Mouse (Mus musculus): ENCODE results near the gene Cyp4f17. TPM values are rescaled to one million over a fixed set of nuclear protein-coding genes. Genes with fewer than 3 reads are reported as not detected.
"Not testable (repeated sequence)": the region's sequence is repeated elsewhere in the genome, so short reads cannot be mapped to it uniquely, and the experiment has no call there.

The Cyp4f17 gene
- 1 to 10 TPM; 1.5 to 3.0 TPM for total RNA-seq (2021)
- long read RNA-seq, experiment 1, partial matches to known transcripts, result 0 of 1 reads
- long read RNA-seq, experiment 1, other reads (novel, unspliced or antisense), result 1 of 1 reads
- long read RNA-seq, experiment 2, partial matches to known transcripts, result 0 of 4 reads
- long read RNA-seq, experiment 2, other reads (novel, unspliced or antisense), result 4 of 4 reads

DNA sequence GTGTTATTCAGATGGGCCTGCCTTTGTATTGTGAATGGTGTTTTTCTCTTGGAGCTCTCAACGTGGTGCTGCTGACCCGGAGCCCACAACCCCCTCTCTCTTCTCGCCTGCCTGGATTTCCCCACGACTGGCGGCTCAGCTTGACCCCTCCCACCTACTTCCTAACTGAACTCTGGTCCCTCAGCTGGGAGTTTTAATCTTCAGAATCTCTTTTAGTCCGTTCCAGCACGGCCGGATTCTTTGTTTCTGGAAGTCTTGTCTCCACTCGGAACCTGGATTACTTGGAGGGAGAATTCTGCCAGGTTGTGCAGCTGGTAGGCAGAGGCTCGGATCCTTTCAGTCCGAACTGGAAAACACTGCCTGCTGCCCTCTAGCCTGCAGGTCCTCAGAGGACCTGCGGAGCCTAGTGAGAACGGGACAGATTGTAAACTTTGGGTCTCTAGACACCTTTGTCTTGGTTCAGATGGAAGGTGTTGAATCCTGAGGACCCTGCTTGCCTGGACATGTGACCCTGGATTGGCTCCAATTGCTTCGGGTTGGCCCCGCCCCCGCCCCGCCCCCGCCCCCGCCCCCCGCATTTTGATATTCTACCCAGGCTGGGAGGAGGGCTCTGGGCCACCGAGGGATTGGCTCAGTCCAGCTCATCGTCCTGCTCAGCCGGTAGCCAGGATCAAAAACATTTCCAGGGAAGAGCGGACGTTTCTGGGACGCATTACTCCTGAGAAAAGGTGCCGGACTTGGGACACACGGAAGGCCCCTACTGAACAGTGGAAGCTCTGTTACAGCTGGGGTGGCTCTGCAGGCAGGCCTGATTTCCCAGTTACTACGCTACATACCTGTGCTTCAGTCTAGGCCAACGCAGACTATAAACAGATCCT, at the start of gene Cyp4f17:
Cyp4f17 (plus strand) TSS at position 200 of the 878 bp plus-strand sequence.
- DNase-seq, result peak; percentile 19 to 30
- intact Hi-C loops (cut with DNase I), result no loop called here

DNA sequence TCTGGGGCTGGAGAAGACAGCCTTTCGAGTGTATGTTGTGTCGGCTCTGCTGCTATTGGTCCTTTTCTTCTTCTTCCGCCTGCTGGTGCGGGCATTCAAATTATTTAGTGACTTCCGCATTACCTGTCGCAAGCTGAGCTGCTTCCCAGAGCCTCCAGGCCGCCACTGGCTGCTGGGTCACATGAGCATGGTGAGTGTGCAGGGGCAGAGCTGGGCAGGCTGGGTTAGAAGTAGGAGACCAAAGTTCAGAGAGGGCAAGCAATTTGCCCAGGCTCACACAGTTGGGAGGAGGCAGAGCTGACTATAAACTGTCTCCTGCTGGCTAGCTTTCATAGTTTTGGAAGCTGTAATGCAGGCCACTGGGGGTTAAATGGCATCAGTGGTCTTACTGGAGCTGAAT, 37.4 kb upstream of the Cyp4f17 start:
- DNase-seq, result no peak
- intact Hi-C loops (cut with DNase I), result no loop called here

DNA sequence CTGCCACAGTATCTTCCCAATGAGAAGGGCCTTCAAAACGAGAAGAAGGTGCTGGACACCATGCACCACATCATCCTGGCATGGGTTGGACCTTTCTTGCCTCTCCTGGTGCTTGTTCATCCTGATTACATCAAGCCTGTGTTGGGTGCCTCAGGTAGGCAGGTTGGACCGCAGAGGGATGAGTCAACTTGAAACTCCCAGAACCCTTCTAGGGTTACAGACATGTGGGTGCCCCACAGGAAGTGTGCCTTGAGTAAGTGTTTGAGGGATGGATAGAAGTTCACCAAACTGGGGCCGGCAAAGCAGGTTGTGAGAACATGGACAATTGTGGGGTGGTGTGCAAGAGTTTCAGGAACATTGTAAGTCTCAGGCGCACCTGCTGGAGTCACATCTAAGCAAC, 35.1 kb upstream of the Cyp4f17 start:
- DNase-seq, result no peak
- intact Hi-C loops (cut with DNase I), result no loop called here

DNA sequence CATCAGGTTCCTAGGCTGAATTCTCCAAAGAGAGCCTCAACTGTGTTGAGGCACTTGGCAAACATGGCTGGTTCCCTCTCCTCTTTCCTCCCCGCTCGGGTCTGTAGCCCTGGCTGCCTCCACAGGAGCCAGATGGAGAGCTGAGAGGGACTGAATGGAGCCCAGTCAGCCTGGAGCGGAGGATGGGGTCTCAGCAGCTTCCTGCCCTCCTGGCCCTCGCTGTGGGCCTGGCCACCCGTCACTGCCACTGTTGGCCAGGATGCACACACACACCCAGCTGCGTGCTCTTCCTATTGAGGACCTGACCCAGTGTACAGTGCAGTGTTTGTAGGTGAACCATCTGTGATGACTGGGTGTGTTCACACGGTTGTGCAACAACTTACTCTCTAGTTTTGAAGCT, 33.7 kb upstream of the Cyp4f17 start:
- no peak for DNase-seq
- intact Hi-C loops (cut with DNase I), result no loop called here

DNA sequence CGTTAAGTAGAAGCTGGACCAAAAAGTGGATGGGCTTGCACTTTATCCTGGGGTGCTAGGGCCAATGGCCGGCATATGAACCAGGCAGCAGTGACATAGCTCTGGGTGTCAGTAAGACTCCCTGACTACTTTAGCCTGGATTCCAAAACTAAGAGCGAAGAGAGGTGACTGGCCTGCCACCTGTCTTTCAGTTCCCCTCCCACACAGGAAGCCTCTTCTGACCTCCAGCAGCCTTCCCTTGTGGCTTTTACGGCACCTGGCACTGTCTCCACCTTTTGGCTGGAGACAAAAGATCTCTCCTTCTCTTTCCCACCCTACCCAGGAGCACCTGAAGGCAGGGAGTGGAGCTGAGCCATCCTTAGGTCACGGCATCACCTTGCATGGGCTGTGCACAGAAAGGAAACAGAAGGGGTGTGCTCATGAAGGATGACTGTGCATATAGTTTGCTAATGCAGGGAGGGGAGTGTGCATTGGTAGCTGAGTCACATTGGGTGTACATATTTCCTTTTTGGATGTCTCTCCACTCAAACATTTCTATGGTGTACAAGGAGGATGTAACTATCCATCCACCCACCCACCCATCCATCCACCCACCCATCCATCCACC, 30.8 kb upstream of the Cyp4f17 start:
- intact Hi-C loops (cut with DNase I), result no loop called here
- DNase-seq, result no peak

DNA sequence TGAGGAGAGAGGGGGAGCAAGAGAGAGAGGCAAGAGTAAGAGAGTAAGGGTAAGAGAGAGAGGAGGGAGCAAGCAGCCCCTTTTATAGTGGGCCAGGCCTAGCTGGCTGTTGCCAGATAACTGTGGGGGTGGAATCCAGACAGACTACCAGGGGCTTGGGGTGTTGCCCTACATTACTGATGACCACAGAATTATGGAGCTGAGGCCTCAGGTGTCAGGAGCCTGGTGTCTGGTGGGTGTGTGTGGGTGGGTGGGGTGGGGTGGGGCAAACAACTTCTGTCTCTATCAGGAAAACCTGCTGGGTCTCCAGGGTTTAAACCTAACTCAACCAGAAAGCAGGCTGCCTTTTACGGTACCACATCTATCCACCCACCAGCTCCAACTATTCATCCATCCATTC, 28.6 kb upstream of the Cyp4f17 start:
- no peak for DNase-seq
- intact Hi-C loops (cut with DNase I), result no loop called here

DNA sequence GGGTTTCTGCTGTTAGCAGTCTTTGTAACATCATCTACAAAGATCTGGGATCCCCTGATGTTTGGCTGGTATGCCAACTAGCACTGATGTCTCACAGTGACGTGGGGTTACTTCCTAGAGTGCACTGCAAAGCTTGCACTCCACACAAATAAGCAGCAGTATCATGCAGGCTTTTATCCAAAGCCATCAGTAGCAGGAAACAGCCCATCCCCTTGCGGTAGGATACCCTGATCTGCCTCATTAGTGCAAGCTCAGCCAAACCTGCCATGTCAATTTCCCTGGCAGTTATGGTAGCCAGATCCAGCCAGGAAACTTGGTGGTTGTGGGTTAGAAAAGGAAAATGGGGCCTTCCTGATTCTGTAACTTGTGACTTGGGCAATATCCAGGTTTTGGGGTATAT, 27.1 kb upstream of the Cyp4f17 start:
- intact Hi-C loops (cut with DNase I), result no loop called here
- DNase-seq, result no peak

DNA sequence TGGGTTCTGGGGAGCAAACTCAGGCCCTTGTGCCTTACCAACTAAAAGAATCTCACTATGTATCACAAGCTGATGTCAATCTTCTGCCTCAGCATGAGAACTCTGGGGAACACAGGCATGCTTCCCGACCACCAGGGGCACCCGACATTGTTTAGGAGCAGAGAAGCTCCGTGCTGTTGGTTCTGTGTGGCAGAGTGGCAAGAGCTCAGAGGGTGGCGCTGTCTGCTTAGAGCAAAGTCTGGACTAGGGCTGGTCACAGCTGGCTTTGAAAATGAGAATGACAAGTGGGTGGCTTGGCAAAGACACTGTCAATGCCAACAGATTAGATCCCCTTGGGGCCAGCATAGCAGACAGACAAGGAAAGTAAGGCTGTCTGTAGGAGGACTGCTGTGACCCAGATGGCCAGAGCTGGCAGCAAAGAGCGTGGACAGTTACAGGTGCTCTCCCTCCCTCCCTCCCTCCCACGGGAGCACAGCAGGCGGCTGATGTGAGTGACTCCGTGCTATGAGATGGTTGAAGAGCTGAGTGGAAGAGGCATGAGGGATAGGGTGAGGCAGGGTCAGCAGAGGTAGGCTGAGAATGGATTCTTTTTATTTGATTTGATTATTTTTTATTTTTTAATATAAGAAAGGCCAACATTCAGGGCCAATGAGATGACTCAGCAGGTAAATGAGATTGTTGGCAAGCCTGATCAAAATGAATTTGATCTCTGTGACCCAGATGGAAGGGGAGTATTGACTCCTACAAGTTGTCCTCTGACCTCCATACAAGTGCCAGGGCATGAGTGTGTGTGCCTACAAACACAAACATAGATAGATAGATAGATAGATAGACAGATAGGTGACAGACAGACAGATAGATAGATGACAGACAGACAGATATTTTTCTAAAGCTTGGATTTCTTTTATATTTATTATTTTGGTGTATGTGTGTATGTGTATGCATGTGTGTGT, 26.0 kb upstream of the Cyp4f17 start:
- intact Hi-C loops (cut with DNase I), result no loop called here
- DNase-seq, result no peak

DNA sequence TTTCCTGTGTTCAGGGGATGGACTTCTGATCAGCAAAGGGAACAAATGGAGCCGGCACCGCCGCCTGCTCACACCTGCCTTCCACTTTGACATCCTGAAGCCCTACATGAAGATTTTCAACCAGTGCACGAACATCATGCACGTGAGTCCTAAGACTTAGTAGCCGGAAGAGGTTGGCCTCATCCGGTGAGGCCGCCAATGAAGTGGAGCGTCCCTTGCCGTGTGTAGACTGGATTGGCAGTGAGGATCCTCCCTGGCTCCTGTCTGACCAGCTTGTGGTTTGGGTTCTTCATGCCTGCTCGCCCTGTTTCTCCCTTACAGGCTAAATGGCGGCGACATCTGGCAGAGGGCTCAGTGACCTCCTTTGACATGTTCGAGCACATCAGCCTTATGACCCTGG, 24.1 kb upstream of the Cyp4f17 start:
- DNase-seq, result no peak
- intact Hi-C loops (cut with DNase I), result no loop called here

DNA sequence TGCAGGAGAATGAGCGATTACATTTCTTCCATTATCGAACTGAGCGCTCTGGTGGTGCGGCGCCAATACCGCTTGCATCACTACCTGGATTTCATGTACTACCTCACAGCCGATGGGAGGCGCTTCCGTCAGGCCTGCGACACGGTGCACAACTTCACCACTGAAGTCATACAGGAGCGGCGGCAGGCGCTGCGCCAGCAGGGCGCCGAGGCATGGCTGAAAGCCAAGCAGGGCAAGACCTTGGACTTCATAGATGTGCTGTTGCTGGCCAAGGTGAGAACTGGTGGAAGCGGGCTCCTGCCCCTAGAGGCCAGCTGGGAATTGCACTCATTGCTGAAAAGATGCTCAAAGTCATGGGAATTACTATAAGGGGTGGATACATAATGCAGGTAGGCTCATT, 22.6 kb upstream of the Cyp4f17 start:
- peak; percentile 45 to 57 for DNase-seq
- intact Hi-C loops (cut with DNase I), result no loop called here

DNA sequence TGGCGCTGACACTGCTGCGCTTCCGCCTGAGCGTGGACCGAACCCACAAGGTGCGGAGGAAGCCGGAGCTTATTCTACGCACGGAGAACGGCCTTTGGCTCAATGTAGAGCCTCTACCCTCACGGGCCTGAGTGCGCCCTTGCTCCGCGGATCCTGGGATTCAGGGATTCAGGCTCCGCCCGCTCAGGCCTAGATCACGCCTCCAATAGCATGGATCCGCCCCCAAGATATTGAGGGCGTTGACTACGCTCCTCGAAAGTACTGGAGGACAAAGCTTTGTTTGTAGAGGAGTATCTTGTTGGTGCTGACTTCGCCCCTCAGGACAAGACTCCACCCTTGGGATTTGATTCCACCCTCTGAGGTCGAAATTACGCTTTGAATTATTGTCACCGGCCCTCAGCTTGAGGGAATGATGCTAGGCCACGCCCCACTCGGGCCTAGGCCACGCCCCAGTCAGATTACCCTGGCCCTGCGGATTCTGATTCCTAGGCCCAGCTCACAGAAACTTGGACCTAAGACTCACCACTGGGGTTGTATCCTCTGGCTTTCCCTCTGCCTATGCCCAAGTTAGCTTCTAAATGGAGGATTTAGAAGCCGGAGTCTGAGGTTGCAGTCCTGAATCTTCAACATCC, 13.4 kb upstream of the Cyp4f17 start:
- intact Hi-C loops (cut with DNase I), result loop anchor here (10.0 kb wide), 3 partner anchors 268 to 418 kb away; partner anchors contain the start of gene Notch3
- no peak for DNase-seq

DNA sequence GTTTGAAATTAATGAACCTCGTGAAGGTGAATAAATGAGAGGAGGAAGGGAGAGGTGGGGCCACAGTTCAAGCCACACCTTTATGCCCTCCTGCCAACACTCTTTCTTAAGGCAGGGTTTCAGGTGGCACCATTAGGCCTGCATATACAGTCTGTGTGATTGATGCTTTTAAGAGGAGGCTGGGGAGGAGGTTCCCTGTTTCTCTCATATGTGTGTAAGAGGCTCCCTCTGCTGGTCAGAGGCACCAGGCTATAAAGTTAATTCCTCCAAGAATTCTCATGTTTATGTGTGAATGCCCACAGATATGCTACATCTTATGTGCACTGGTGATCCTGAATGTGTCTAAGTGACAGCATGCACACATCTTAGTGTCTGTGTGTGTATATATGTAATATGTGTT, 11.2 kb upstream of the Cyp4f17 start:
- intact Hi-C loops (cut with DNase I), result loop anchor here (1.0 to 10.0 kb wide), 4 partner anchors 145 to 420 kb away; partner anchors contain the start of gene Notch3
- DNase-seq, result peak in 1 of 2 experiments; percentile 31

DNA sequence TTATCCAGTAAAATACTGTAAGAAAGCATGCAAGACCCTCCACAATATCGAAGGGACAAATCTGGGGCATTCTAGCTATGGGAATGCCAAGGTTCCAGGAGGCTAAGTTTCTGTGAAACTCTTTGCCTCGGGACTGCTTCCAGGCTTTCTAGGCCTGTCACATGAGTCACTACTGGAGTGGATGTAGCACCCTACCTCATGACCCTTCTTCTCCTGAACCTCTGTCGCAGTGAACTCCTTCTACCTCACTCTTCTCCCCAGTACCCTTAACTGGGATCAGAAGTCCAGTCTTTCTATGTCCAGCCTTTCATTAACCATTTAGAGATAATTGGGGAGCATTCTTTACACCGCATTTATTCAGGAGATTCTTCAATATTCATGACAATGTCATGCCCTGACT, 5.3 kb upstream of the Cyp4f17 start:
- DNase-seq; intact Hi-C loops (cut with DNase I): not testable (repeated sequence)

DNA sequence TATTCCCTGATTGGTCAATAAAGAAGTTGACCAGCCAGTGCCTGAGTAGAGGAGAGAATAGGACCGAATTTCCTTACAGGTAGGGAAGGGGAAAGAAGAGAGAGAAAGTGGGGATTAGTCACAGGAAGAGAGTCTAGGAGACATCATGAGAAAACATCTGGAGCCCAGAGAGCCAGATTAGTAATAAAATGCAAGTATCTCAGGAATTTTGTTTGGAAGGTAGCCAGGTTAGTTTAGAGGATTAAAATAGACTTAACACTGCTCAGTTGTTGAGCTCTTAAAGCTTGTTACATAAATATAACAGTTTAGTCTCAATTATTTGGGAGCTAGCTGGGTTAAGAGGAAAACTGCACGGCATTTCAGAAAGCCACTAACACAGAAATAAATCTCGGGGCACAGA, 4.8 kb upstream of the Cyp4f17 start:
- DNase-seq, result no peak

DNA sequence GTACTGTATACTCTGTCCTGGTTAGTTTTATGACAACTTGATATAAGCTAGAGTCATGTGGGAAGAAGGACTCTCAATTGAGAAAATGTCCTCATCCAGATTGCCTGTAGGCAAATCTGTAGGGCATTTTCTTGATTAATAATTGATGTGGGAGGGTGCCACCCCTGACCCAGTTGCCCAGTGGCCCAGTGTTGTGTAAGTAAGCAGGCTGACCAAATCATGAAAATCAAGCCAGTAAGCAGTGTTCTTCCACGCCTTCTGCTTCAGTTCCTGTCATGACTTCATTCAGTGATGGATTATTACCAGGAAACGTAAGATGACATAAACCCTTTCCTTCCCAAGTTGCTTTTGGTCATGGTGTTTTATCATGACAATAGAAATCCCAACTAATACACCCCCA, 2.7 kb upstream of the Cyp4f17 start:
- intact Hi-C loops (cut with DNase I), result no loop called here
- DNase-seq, result no peak

More for the DNA sequence above, 4.8 kb upstream of the Cyp4f17 start:
- intact Hi-C loops (cut with DNase I), result no loop called here

DNA sequence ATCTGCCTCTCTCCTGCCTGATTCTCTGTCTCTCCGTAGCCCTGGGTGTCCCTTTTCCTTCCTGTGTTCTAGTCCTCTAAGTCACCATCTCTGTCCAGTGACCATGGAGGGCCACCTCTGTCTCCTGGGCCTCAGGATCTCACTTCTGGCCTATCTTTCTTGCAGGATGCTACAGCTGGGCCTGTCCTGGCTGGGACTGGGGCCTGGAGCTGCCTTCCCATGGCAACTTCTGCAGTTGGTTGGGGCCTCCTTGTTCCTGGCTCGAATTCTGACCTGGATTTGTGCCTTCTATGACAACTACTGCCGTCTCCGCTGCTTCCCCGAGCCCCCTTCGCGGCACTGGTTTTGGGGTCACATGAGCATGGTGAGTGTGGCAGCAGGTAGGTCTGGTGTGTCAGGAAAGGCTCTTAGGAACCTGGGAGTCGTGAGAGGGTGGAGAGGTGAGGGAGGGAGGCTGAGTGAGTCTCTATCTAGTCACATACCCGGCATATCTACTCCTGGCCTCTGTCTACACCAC, 937 bp downstream of the Cyp4f17 start:
- intact Hi-C loops (cut with DNase I), result no loop called here
- DNase-seq, result no peak

DNA sequence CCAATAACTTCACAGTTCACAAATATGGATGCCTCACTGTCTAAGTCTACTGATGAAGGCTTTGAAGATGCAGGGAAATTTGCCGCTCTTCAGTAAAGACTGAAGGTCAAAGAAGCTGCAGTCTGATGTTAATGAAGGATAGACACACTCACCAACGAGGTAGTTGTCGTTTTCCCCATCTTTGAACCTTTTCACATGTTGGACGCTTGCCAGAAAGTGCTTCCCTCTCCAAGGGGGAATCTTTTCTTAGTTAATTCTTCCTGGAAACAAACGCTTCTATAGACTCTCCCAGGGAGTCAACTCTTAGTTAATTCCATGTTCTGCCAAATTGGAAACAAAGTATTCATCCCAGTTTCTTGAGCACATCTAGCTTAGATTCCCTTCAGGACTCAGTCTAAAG, 10.3 kb downstream of the Cyp4f17 start:
- intact Hi-C loops (cut with DNase I), result no loop called here
- DNase-seq, result no peak

DNA sequence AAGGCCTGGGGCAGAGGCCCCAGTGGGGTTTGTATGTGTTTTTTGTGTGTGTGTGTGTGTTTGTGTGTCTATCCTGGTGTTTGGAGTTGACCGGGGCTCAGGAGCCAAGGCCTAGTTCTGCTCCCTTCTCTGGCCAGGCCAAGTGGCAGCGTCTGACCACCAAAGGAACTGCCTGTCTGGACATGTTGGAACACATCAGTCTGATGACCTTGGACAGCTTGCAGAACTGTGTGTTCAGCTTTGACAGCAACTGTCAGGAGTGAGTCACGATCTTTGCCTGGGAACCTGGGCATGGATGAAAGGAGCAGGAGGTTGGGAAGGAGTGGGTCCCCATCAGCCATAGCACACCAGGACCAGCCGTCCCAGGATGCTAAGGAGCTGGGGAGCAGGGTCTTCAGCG, 16.1 kb downstream of the Cyp4f17 start:
- intact Hi-C loops (cut with DNase I), result no loop called here

DNA sequence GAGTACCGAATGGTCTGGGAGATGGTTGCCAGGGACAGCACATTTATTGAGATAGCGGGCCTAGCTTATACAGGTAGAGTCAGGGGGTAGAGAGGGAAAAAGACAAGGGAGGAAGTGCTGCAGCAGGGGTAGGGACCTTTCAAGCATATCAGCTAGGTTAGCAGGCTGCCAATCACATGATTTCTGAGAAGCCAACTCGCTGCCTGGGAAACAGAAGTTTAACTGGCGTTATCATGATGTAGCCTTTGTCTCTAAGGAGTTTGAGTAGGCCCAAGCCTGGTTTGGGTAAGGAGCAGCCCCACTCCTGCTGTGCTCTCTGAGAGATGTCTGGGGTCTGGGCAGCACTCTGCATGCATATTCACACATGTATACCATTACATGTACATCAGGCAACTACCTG, 16.5 kb downstream of the Cyp4f17 start:
- no peak for DNase-seq
- intact Hi-C loops (cut with DNase I), result no loop called here

More for the DNA sequence above, 16.1 kb downstream of the Cyp4f17 start:
- no peak for DNase-seq

DNA sequence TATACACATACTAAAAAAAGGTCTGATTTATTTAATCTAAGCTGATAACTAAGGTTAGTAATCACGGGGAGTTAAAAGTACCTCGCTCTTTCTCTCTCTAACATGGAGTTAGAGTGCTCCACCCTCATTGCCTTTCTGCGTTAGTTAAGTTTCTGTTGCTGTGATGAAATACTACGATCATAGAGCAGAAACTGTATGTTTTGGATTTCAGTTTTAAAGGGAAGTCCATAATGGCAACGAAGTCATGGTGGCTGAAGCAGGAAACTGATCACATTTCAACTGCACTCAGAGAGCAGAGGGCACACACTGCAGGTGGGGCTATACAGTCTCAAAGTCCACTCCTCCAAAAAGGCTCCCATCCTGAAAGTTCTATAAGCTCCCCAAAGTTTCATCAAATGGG, 17.0 kb downstream of the Cyp4f17 start:
- DNase-seq, result no peak
- intact Hi-C loops (cut with DNase I), result no loop called here

All from gastrocnemius, postnatal 36 days (tissue).